Mouse (Mus musculus) heart, adult 2 months (tissue): ENCODE data around the gene Clba1.

ENCODE experiments used
- CTCF ChIP-seq: fragments of 200-600 bp; IDR thresholded peaks from 2 replicates; pipeline ENCODE4 v1.8.1; 2022; ENCODE audit warnings: antibody characterized with exemption, mild to moderate bottlenecking, moderate library complexity
- POLR2A ChIP-seq: fragments of 200-500 bp; IDR thresholded peaks from 2 replicates; pipeline ENCODE4 v1.6.1; 2011; ENCODE audit warnings: mild to moderate bottlenecking, low read depth, low read length, control low read depth; ENCODE audit not compliant: insufficient read depth

GRCm38 (mm10) chr12:112858581-112859336 is 50.0 kb downstream of the Clba1 start:
- TF ChIP-seq CTCF (no peak), POLR2A (no peak)
